Mouse (Mus musculus) midbrain, embryonic 10.5 days (tissue): Measurements from ENCODE around the gene Fam161a. TPM values are rescaled to one million over a fixed set of nuclear protein-coding genes. Genes with fewer than 3 reads are reported as not detected.

ENCODE experiments used
- DNase-seq: peaks from one replicate; pipeline ENCODE4 v3.0.0-alpha.2; 2017; ENCODE audit warnings: low spot score
- H3K27ac ChIP-seq: fragments of 300-500 bp; sonication (generic); replicated peaks from 2 replicates; pipeline ENCODE4 v1.5.1; 2016; ENCODE audit warnings: mild to moderate bottlenecking
- H3K27me3 ChIP-seq: fragments of 300-500 bp; sonication (generic); 2 replicates; pipeline ENCODE4 v1.6.1; 2016; ENCODE audit warnings: low read depth, mild to moderate bottlenecking; ENCODE audit not compliant: poor library complexity, severe bottlenecking
- H3K36me3 ChIP-seq: fragments of 300-500 bp; sonication (generic); 2 replicates; pipeline ENCODE4 v1.6.1; 2016; ENCODE audit warnings: mild to moderate bottlenecking, moderate library complexity
- H3K4me1 ChIP-seq: fragments of 300-500 bp; sonication (generic); 2 replicates; pipeline ENCODE4 v1.6.1; 2016
- H3K4me3 ChIP-seq: fragments of 300-500 bp; sonication (generic); 2 replicates; pipeline ENCODE4 v1.5.1; 2016; ENCODE audit warnings: mild to moderate bottlenecking, moderate library complexity
- H3K9me3 ChIP-seq: fragments of 300-500 bp; sonication (generic); replicated peaks from 2 replicates; pipeline ENCODE4 v1.6.1; 2016; ENCODE audit warnings: mild to moderate bottlenecking
- WGBS: fragments of 180-500 bp; shearing (Covaris S2); methylation state at CpG from one replicate; pipeline ENCODE4 v1.1.7; 2016; 5-methylcytosine and 5-hydroxymethylcytosine counted together
- polyA plus RNA-seq: library from polyadenylated mRNA; unstranded; fragments of >200 nt; fragmentation: Nextera tagmentation; extraction: Ambion mirVana; gene quantifications from 2 replicates; pipeline ENCODE4 v1.2.1, GENCODE M21; 2016

Gene Fam161a
- polyA plus RNA-seq, 1 experiment from 2014 or later: 1.6 TPM

GRCm38 (mm10) chr11:22998308-22998707, 9.0 kb upstream of the Fam161a start:
- WGBS: 87% methylated on average over 1 of the region's 1 CpGs
- H3K9me3 ChIP-seq: no peaks in the 10 kb centered on the region
- no peak for DNase-seq
- H3K4me3 ChIP-seq: no peak overlapping the region
- H3K27ac ChIP-seq: no peak overlapping the region
- H3K27me3 ChIP-seq: no peaks in the 10 kb centered on the region
- H3K4me1 ChIP-seq: no peaks in the 10 kb centered on the region
- peaks cover 100% of the 10 kb centered on the region for H3K36me3 ChIP-seq

- DNase-seq: no peak
- H3K36me3 ChIP-seq: peaks cover 52% of the 10 kb centered on the region
- WGBS: 93% methylated on average over 1 of the region's 1 CpGs
Observed at GRCm38 (mm10) chr11:23005276-23005675, 2.1 kb upstream of the Fam161a start.

GRCm38 (mm10) chr11:23007166-23007480, 208 bp upstream of the Fam161a start:
- Histone ChIP-seq H3K27ac (peak overlapping the region; percentile 90), H3K27me3 (0 out of 2 replicates have a peak, but pooled peaks cover 9% of the 10 kb centered on the region), H3K9me3 (no peaks in the 10 kb centered on the region), H3K36me3 (peaks cover 33% of the 10 kb centered on the region), H3K4me3 (peak overlapping the region; percentile 69), H3K4me1 (peaks cover 11% of the 10 kb centered on the region)
- WGBS: 7% methylated on average over 6 of the region's 6 CpGs
- DNase-seq: no peak

More at GRCm38 (mm10) chr11:23005276-23005675, 2.1 kb upstream of the Fam161a start:
- Histone ChIP-seq H3K4me3 (no peak overlapping the region), H3K9me3 (no peaks in the 10 kb centered on the region), H3K27me3 (0 out of 2 replicates have a peak, but pooled peaks cover 9% of the 10 kb centered on the region), H3K4me1 (peaks cover 11% of the 10 kb centered on the region), H3K27ac (no peak overlapping the region)

- WGBS: under 1% methylated on average over 40 of the region's 40 CpGs
- Histone ChIP-seq H3K4me3 (peak overlapping the region; percentile 69), H3K27me3 (0 out of 2 replicates have a peak, but pooled peaks cover 9% of the 10 kb centered on the region), H3K4me1 (peaks cover 11% of the 10 kb centered on the region), H3K36me3 (peaks cover 22% of the 10 kb centered on the region), H3K9me3 (no peaks in the 10 kb centered on the region), H3K27ac (peak overlapping the region; percentile 90)
- DNase-seq: peak; percentile 90
Observed at GRCm38 (mm10) chr11:23008181-23008823, 971 bp downstream of the Fam161a start.

- Histone ChIP-seq H3K4me1 (peaks cover 11% of the 10 kb centered on the region), H3K9me3 (no peaks in the 10 kb centered on the region), H3K27ac (peak overlapping the region; percentile 90), H3K4me3 (peak overlapping the region; percentile 69), H3K36me3 (peaks cover 17% of the 10 kb centered on the region), H3K27me3 (0 out of 2 replicates have a peak, but pooled peaks cover 9% of the 10 kb centered on the region)
- no peak for DNase-seq
- 46% methylated on average over 4 of the region's 4 CpGs for WGBS
Observed at GRCm38 (mm10) chr11:23008824-23009200, 1.5 kb downstream of the Fam161a start.

GRCm38 (mm10) chr11:23013096-23013495, 5.8 kb downstream of the Fam161a start:
- 0 out of 2 replicates have a peak, but pooled peaks cover 9% of the 10 kb centered on the region for H3K27me3 ChIP-seq
- H3K9me3 ChIP-seq: 0 out of 2 replicates have a peak, but pooled peaks cover 2% of the 10 kb centered on the region
- WGBS: 79% methylated on average over 1 of the region's 1 CpGs
- no peak for DNase-seq
- H3K4me3 ChIP-seq: no peak overlapping the region
- H3K4me1 ChIP-seq: peaks cover 4% of the 10 kb centered on the region; the same call in 1 of the 2 replicates
- H3K36me3 ChIP-seq: no peaks in the 10 kb centered on the region
- no peak overlapping the region for H3K27ac ChIP-seq

- Histone ChIP-seq H3K9me3 (0 out of 2 replicates have a peak, but pooled peaks cover 5% of the 10 kb centered on the region), H3K36me3 (no peaks in the 10 kb centered on the region), H3K27ac (no peak overlapping the region), H3K4me3 (no peak overlapping the region), H3K4me1 (peaks cover 4% of the 10 kb centered on the region; the same call in 1 of the 2 replicates), H3K27me3 (0 out of 2 replicates have a peak, but pooled peaks cover 9% of the 10 kb centered on the region)
- 85% methylated on average over 4 of the region's 4 CpGs for WGBS
- DNase-seq: no peak
Observed at GRCm38 (mm10) chr11:23013580-23014294, 6.4 kb downstream of the Fam161a start.

GRCm38 (mm10) chr11:23014996-23015395, 7.7 kb downstream of the Fam161a start:
- 76% methylated on average over 6 of the region's 6 CpGs for WGBS
- no peaks in the 10 kb centered on the region for H3K4me1 ChIP-seq
- 0 out of 2 replicates have a peak, but pooled peaks cover 5% of the 10 kb centered on the region for H3K9me3 ChIP-seq
- H3K4me3 ChIP-seq: no peak overlapping the region
- no peaks in the 10 kb centered on the region for H3K36me3 ChIP-seq
- H3K27me3 ChIP-seq: no peaks in the 10 kb centered on the region
- H3K27ac ChIP-seq: no peak overlapping the region
- no peak for DNase-seq

- no peak overlapping the region for H3K27ac ChIP-seq
- 97% methylated on average over 4 of the region's 4 CpGs for WGBS
- H3K4me1 ChIP-seq: peaks cover 3% of the 10 kb centered on the region; the same call in 1 of the 2 replicates
- no peak for DNase-seq
- 0 out of 2 replicates have a peak, but pooled peaks cover 5% of the 10 kb centered on the region for H3K9me3 ChIP-seq
- H3K4me3 ChIP-seq: no peak overlapping the region
- no peaks in the 10 kb centered on the region for H3K27me3 ChIP-seq
- no peaks in the 10 kb centered on the region for H3K36me3 ChIP-seq
Observed at GRCm38 (mm10) chr11:23017943-23018342, 10.6 kb downstream of the Fam161a start.

- no peaks in the 10 kb centered on the region for H3K27me3 ChIP-seq
- no peak for DNase-seq
- no peak overlapping the region for H3K4me3 ChIP-seq
- no peaks in the 10 kb centered on the region for H3K36me3 ChIP-seq
- 65% methylated on average over 24 of the region's 24 CpGs for WGBS
- peaks cover 3% of the 10 kb centered on the region; the same call in 1 of the 2 replicates for H3K4me1 ChIP-seq
- H3K27ac ChIP-seq: no peak overlapping the region
- 0 out of 2 replicates have a peak, but pooled peaks cover 5% of the 10 kb centered on the region for H3K9me3 ChIP-seq
Observed at GRCm38 (mm10) chr11:23020116-23020770, 12.9 kb downstream of the Fam161a start.

- Histone ChIP-seq H3K27ac (no peak overlapping the region), H3K4me3 (no peak overlapping the region), H3K27me3 (no peaks in the 10 kb centered on the region), H3K9me3 (0 out of 2 replicates have a peak, but pooled peaks cover 5% of the 10 kb centered on the region), H3K36me3 (no peaks in the 10 kb centered on the region), H3K4me1 (peaks cover 3% of the 10 kb centered on the region; the same call in 1 of the 2 replicates)
- no peak for DNase-seq
- 89% methylated on average over 14 of the region's 14 CpGs for WGBS
Observed at GRCm38 (mm10) chr11:23020841-23021240, 13.5 kb downstream of the Fam161a start.

- Histone ChIP-seq H3K4me3 (no peak overlapping the region), H3K36me3 (no peaks in the 10 kb centered on the region), H3K27ac (no peak overlapping the region), H3K4me1 (peaks cover 3% of the 10 kb centered on the region; the same call in 1 of the 2 replicates), H3K27me3 (no peaks in the 10 kb centered on the region), H3K9me3 (0 out of 2 replicates have a peak, but pooled peaks cover 2% of the 10 kb centered on the region)
- WGBS: 95% methylated on average over 2 of the region's 2 CpGs
- no peak for DNase-seq
Observed at GRCm38 (mm10) chr11:23023155-23023554, 15.8 kb downstream of the Fam161a start.
